Mouse (Mus musculus): ENCODE measurements around the gene Pigx.

DNA sequence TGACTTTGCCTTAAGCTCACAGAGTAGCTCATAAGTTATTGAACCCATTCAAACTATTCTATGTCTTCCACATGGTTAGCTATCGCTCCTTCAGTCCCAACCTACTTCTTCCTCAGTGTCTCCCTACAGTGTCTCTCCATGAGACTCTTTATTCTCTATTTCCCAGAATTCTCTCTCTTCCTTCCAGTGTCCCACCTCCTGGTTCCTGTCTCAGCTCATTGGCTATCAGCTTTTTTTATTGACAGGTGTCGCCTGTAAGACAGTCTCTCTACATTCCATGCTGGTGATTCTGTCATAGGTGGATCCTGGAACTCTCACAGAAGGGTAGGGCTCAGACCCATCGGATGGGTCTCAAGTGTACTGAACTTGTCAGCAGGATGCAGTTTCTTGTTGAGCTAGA is 25.8 kb upstream of the Pigx start:
- no peak for TF ChIP-seq CTCF (IDR thresholded peaks at IDR 0.05; ENCODE audit: low read depth, low read length)
- TF ChIP-seq POLR2A (IDR thresholded peaks at IDR 0.05; ENCODE audit: extremely low read depth, insufficient read depth, low read length): no peak
